Mouse (Mus musculus): Measurements from ENCODE around the gene Coro2b. TPM values are rescaled to one million over a fixed set of nuclear protein-coding genes. Genes with fewer than 3 reads are reported as not detected.

The Coro2b gene
- polyA plus RNA-seq, 1 experiment from 2014 or later = 6.2 TPM

DNA sequence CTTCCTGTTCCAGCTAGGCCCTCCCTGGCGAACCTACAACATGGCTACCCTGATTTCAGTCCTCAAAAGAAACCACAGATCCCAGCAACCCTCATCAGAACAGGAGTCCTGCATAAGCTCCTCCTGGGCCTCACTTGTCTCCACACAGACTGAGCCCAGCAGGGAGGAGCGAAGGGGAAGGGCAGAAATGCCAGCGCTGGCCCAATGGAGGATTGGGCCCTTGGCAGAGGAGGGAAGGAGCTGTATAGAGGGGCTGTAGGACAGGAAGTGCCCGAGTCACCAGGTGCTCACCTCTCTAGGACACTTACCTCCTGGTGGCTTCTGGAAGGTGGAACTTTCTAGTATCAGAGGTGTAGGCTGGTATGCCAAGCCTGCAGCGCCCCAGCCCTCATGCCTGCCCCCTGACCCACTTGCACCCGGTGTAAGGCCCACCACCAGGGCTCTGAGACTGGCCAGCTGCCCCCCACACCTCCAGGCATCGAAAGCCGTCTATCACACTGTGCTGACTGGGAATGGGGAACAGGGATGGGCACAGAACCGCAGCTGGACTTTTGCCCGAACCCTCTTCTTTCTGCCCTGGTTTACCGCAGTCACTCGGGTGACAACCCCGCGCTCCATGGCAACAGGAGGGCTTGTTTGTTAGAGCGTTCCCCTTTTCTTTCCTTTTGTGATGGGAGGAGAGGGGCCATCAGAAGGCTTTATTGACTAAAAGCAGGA, 16.9 kb downstream of the Coro2b start:
- DNase-seq (ENCODE audit: low spot score) = no peak
- Histone ChIP-seq H3K36me3 (no peaks in the 10 kb centered on the region), H3K27ac (peak overlapping the region; percentile 44; the same call in 1 of the 2 replicates), H3K9me3 (replicated peaks) (no peaks in the 10 kb centered on the region), H3K27me3 (ENCODE audit: low read depth, poor library complexity, severe bottlenecking) (peaks cover 34% of the 10 kb centered on the region), H3K4me3 (no peak overlapping the region), H3K4me1 (peaks cover 73% of the 10 kb centered on the region)
- WGBS = 81% methylated on average over 15 of the region's 15 CpGs

DNA sequence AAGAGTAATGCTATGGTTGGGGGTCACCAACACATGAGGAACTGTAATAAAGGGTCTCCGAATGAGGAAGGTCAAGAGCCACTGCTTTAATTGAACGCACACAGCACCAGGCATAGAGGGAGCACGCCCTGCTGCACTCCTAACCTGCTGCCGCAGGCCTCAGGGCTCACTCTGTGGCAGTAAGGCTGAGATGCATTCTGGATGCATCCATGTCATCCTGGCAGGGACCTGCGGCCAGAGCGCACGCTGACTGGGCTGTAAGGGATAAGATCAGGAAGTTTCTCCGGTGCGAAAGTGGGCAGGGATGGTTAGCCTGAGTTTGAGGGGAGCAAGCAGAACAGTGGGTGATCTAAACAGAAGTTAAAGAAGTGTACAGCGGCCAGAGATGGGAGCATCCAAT, 17.5 kb downstream of the Coro2b start:
- Histone ChIP-seq H3K4me1 (peaks cover 68% of the 10 kb centered on the region), H3K27me3 (ENCODE audit: low read depth, poor library complexity, severe bottlenecking) (peaks cover 33% of the 10 kb centered on the region), H3K4me3 (no peak overlapping the region), H3K27ac (peak overlapping the region; percentile 44; the same call in 1 of the 2 replicates), H3K36me3 (no peaks in the 10 kb centered on the region), H3K9me3 (replicated peaks) (no peaks in the 10 kb centered on the region)
- no peak for DNase-seq (ENCODE audit: low spot score)
- WGBS = 89% methylated on average over 10 of the region's 10 CpGs

DNA sequence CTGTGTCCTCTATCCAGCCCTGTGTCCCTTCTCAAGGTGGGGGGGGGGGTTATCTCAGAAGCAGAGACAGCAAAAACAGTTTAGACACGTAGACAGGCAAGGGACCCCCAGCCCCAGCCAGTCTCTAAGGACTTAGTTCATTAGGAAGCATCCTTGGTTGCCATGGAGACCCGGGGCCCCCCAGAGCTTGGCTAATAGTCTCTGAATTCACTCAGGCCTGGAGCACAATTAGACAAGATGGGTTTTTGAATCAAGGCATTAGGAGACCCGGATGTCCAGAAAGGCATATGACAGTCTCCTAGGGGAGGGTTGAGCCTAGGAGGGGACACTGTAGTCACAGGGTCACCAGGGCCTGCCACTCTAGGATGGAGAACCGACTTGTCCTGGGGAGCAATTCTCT, 18.3 kb downstream of the Coro2b start:
- no peak overlapping the region for H3K27ac ChIP-seq
- no peak overlapping the region for H3K4me3 ChIP-seq
- no peak for DNase-seq (ENCODE audit: low spot score)
- H3K27me3 ChIP-seq (ENCODE audit: low read depth, poor library complexity, severe bottlenecking) = peaks cover 26% of the 10 kb centered on the region
- no peaks in the 10 kb centered on the region for H3K9me3 ChIP-seq (replicated peaks)
- peaks cover 73% of the 10 kb centered on the region for H3K4me1 ChIP-seq
- 70% methylated on average over 4 of the region's 4 CpGs for WGBS
- H3K36me3 ChIP-seq = no peaks in the 10 kb centered on the region

DNA sequence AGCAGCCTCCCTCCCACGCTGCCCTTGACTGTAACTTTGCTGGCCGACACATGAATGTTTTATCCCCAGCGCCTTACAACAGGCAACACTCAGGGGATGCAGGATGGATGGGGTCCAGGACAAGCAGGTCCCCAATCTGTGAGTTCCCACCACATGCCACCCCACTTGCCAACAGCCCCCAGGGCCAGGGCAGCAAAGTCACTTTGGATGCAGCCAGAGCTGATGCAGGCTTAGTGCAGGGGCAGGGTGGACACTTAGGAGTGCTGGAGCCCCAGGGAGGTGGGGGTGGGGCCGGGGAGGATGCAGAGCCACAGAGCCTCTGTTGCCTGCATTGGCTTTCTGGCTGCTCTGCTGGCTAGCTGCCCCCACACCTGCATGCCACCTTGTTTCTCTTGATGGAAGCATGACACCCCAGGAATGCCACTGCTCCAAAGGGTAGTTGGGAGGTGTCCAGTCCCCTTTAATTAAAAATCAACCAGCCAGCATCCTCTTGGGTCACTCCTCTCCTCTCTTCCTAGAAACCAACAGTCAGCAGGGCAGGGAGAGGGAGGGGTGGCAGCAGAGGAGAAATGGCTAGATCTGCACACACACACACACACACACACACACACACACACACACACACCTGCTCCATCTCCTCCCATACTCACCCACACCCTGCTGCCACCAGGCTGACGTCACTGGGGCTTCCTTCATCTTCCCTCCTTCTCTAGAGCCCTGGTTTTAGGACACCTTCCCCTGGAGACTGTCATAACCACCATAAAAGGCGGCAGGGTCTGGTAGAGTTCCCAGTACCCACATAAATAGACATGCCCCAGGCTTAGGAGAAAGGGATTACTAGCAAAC, 19.5 kb downstream of the Coro2b start:
- no peak for DNase-seq (ENCODE audit: low spot score)
- Histone ChIP-seq H3K4me3 (no peak overlapping the region), H3K4me1 (peaks cover 66% of the 10 kb centered on the region), H3K9me3 (replicated peaks) (no peaks in the 10 kb centered on the region), H3K36me3 (no peaks in the 10 kb centered on the region), H3K27me3 (ENCODE audit: low read depth, poor library complexity, severe bottlenecking) (peaks cover 13% of the 10 kb centered on the region), H3K27ac (peak overlapping the region; percentile 17; the same call in 1 of the 2 replicates)
- WGBS = 65% methylated on average over 6 of the region's 6 CpGs

DNA sequence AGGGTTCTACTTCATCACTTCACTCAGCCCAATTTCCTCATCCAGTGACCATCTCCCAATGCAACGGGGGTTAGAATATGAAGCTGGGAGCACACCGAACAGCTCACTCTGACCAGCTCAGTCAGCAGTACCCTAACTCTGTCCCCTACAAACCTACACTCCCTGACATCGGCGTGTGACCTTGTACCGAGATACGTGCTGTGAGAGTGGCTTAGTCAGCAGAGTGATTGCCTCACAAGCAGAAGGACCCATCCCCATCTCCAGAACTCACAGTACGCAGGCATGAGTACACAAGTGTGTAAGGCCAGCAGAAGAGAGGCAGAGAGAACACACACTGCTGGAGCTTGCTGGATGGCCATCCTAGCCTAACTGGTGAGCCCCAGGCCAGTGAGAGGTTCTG, 21.7 kb downstream of the Coro2b start:
- Histone ChIP-seq H3K4me3 (no peak overlapping the region), H3K27ac (no peak overlapping the region), H3K27me3 (ENCODE audit: low read depth, poor library complexity, severe bottlenecking) (no peaks in the 10 kb centered on the region), H3K9me3 (replicated peaks) (no peaks in the 10 kb centered on the region), H3K4me1 (peaks cover 51% of the 10 kb centered on the region), H3K36me3 (no peaks in the 10 kb centered on the region)
- 93% methylated on average over 7 of the region's 7 CpGs for WGBS
- DNase-seq (ENCODE audit: low spot score) = no peak

DNA sequence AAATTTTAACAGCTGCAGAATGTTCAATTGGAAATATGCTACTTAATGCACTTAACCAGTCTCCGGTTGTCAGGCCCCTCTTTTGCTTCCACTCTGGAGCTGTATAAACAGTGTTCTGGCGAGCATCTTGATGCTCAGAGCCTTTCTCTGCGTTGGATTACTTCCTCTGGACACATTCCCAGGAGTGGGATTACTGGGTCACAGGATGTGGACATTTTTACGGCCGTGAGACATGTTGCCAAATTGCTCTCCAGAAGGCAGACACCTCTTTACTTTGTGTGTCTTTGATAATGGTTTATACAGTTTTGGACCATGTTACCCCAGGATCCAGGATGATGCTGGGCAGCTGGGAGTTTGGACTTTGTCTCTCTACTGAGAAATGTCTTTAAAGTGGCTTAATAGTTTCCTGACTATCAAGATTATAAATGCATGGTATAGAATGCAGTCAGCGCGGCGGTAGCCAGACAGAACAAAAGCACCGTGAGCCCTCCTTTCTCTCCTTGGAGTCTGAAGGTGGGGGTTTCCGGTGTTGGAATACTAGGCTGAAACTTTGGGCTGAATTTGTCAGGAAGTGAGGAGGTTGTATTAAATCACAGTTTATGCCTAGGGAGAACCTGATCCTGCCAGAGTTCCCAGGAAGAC, 23.2 kb downstream of the Coro2b start:
- no peak overlapping the region for H3K4me3 ChIP-seq
- H3K4me1 ChIP-seq = peaks cover 43% of the 10 kb centered on the region
- DNase-seq (ENCODE audit: low spot score) = no peak
- H3K36me3 ChIP-seq = no peaks in the 10 kb centered on the region
- H3K27me3 ChIP-seq (ENCODE audit: low read depth, poor library complexity, severe bottlenecking) = no peaks in the 10 kb centered on the region
- H3K27ac ChIP-seq = peak overlapping the region; percentile 17; the same call in 1 of the 2 replicates
- no peaks in the 10 kb centered on the region for H3K9me3 ChIP-seq (replicated peaks)
- WGBS = 70% methylated on average over 10 of the region's 10 CpGs

DNA sequence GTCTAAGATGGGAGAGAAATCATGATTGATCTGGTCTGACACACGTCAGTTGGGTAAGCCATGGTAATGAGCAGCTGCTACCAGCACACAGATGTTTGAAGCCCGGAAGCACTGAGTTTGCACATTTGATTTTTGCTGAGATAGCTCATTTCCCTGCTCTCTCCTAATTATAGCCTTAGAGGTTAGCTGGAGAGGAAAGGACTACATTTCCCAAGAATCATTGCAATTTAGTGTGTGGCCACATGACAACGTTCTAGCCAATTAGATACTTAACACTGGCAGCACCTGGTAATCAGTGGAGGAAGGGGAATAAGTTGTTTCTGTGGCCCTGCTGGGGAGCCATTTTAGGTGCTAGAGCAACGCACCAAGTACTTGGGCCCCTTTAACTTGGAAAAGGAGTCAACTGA, 26.3 kb downstream of the Coro2b start:
- peaks cover 32% of the 10 kb centered on the region for H3K4me1 ChIP-seq
- H3K9me3 ChIP-seq (replicated peaks) = no peaks in the 10 kb centered on the region
- peak overlapping the region; percentile 59; the same call in 1 of the 2 replicates for H3K27ac ChIP-seq
- no peaks in the 10 kb centered on the region for H3K36me3 ChIP-seq
- H3K27me3 ChIP-seq (ENCODE audit: low read depth, poor library complexity, severe bottlenecking) = no peaks in the 10 kb centered on the region
- H3K4me3 ChIP-seq = no peak overlapping the region
- 61% methylated on average over 4 of the region's 4 CpGs for WGBS
- no peak for DNase-seq (ENCODE audit: low spot score)

DNA sequence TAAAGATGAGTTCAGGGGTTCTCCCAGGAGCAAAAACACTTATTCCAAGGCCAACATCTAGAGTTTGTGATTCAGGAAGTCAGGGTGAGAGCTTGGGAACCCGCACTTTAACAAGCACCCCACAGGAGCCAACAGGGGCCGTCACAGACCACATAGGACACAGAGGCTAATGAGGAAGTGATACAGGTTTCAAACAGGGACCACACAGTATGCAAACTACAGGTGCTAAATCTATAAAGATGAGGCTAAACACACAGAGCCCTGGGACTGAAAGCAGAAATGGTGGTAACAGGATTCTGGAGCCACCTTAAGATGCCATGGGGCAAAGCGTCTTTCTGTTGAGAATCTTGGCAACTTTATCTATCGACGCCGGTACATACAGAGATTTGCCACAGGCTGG, 27.2 kb downstream of the Coro2b start:
- Histone ChIP-seq H3K27ac (no peak overlapping the region), H3K27me3 (ENCODE audit: low read depth, poor library complexity, severe bottlenecking) (no peaks in the 10 kb centered on the region), H3K36me3 (no peaks in the 10 kb centered on the region), H3K9me3 (replicated peaks) (no peaks in the 10 kb centered on the region), H3K4me3 (no peak overlapping the region), H3K4me1 (peaks cover 35% of the 10 kb centered on the region)
- WGBS = 90% methylated on average over 6 of the region's 6 CpGs
- no peak for DNase-seq (ENCODE audit: low spot score)

DNA sequence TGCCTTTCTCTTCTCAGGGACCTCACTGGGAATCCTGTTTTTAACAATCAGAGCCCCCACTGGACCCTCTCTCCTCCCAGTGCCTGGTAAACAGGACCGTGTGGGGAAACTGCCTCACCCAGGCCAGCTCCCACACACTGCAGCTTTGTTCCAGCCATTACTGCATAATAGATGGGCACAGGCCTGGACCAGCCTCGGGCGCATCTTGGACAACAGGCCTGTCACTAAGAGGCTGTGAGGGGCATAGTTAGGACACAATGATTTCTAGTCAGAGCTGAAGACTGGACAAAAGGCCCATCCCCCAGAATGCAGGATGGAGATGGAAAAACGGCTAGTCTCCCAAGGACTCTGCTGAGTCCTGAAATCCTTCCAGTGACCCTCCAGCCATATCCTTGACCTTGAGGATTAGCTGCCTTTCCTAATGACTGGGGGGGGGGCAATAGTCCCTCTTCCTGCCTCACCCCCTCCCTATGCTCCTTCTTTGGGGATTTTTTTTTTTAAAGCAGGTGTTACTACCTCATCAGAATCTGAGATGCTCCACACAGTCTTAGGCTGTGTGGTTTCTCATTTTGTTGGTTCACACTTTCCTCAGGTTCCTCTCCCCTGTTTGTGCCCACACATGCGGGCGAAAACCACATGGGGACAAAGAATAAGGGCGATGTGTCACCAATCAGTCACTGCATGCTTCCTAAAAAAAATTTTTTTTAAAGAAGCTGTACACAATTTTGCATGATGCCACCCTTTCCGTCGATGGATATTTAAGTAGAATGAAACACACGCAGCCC, 27.9 kb downstream of the Coro2b start:
- WGBS = 84% methylated on average over 10 of the region's 10 CpGs
- no peak overlapping the region for H3K4me3 ChIP-seq
- peaks cover 30% of the 10 kb centered on the region for H3K4me1 ChIP-seq
- H3K27ac ChIP-seq = no peak overlapping the region
- no peaks in the 10 kb centered on the region for H3K36me3 ChIP-seq
- no peak for DNase-seq (ENCODE audit: low spot score)
- H3K27me3 ChIP-seq (ENCODE audit: low read depth, poor library complexity, severe bottlenecking) = no peaks in the 10 kb centered on the region
- H3K9me3 ChIP-seq (replicated peaks) = no peaks in the 10 kb centered on the region

DNA sequence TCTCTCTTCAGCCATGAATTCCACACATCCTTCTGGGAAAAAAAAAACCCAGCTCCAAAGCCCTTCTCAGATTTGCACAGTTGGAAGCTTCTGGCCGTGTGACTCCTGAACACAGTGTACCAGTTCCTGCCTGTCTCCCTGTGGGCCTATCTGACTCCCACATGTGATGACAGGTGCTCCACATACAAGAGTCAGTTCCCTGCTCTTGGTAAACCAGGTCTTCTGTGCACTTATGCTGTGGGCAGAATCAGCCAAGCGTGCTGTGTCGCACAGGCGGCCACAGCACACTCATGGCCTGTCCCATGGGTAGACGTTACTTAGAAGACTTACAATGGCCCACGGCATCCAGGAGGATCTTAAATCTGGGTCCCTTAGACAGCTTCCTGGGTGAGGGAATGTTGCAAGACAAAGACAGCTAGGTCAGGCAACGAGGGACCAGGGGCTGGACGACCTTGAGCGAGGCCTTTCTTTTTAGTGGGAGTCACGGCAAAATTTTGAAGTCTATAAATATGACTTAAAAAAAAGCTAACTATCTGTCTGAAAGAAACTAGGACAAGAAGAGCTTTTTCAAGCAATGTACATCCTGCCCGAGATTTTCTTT, 30.3 kb downstream of the Coro2b start:
- peaks cover 21% of the 10 kb centered on the region; the same call in 1 of the 2 replicates for H3K4me1 ChIP-seq
- no peak for DNase-seq (ENCODE audit: low spot score)
- no peaks in the 10 kb centered on the region for H3K9me3 ChIP-seq (replicated peaks)
- 91% methylated on average over 11 of the region's 11 CpGs for WGBS
- H3K27ac ChIP-seq = no peak overlapping the region
- H3K36me3 ChIP-seq = no peaks in the 10 kb centered on the region
- no peaks in the 10 kb centered on the region for H3K27me3 ChIP-seq (ENCODE audit: low read depth, poor library complexity, severe bottlenecking)
- no peak overlapping the region for H3K4me3 ChIP-seq

DNA sequence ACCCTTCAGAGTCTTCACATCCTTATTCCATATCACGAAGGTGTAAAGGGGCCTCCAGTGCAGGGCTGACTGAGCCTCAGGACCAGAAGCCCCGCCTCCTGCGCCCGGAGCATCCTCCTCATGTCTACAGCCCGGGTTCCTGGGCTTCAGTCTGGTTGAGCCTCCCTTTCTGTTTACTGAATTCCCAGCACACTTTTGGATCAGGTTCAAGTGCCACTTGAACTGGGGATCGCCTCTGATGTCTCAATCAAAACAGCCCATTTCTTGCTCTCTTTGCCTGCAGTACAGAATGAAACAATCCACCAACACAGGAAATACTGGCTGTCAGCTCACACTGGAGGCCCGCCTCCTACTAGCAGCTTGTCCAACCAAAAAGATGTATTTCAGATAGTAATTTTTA, 32.7 kb downstream of the Coro2b start:
- no peak for DNase-seq (ENCODE audit: low spot score)
- no peaks in the 10 kb centered on the region for H3K27me3 ChIP-seq (ENCODE audit: low read depth, poor library complexity, severe bottlenecking)
- WGBS = 74% methylated on average over 7 of the region's 7 CpGs
- H3K36me3 ChIP-seq = no peaks in the 10 kb centered on the region
- H3K9me3 ChIP-seq (replicated peaks) = no peaks in the 10 kb centered on the region
- no peak overlapping the region for H3K4me3 ChIP-seq
- H3K27ac ChIP-seq = no peak overlapping the region
- peaks cover 12% of the 10 kb centered on the region; the same call in 1 of the 2 replicates for H3K4me1 ChIP-seq

DNA sequence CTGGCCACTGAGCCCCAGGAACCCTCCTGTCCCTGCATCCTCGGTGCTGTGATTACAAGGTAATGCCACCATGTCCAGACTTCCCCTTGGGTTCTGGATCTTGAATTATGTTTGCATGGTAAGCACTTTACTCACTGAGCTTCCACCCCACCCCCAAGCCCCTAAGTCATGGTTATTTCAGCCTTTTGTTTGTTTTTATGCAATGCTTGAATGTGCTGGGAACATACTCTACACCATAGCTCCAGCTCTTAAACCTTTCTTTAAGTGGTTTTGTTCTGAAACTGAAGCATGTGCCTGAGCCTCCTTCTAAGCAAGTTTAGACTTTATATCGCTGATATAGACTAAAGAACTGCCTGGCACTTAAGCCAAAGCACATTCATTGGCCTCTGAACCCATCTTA, 34.5 kb downstream of the Coro2b start:
- Histone ChIP-seq H3K27ac (no peak overlapping the region), H3K36me3 (no peaks in the 10 kb centered on the region), H3K9me3 (replicated peaks) (no peaks in the 10 kb centered on the region), H3K27me3 (ENCODE audit: low read depth, poor library complexity, severe bottlenecking) (no peaks in the 10 kb centered on the region), H3K4me1 (peaks cover 11% of the 10 kb centered on the region; the same call in 1 of the 2 replicates), H3K4me3 (no peak overlapping the region)
- no peak for DNase-seq (ENCODE audit: low spot score)
- 83% methylated on average over 2 of the region's 2 CpGs for WGBS

Measured in limb, embryonic 10.5 days (tissue).